Mouse (Mus musculus) liver, postnatal 0 days (tissue): Measurements from ENCODE around the gene Iqck. TPM values are rescaled to one million over a fixed set of nuclear protein-coding genes. Genes with fewer than 3 reads are reported as not detected.

Source experiments
- ATAC-seq: fragments of 200-750 bp; cut with Nextera tagmentation; 2 replicates; pipeline ENCODE4 v1.8.0; 2017; ENCODE audit warnings: mild to moderate bottlenecking, moderate library complexity
- DNase-seq: peaks from one replicate; pipeline ENCODE4 v3.0.0-alpha.2; 2016
- H3K27ac ChIP-seq: fragments of 300-500 bp; sonication (generic); 2 replicates; pipeline ENCODE4 v1.5.1; 2014; ENCODE audit warnings: antibody characterized with exemption, moderate library complexity, mild to moderate bottlenecking, low read depth
- H3K27me3 ChIP-seq: fragments of 300-500 bp; sonication (generic); 2 replicates; pipeline ENCODE4 v1.6.1; 2014; ENCODE audit warnings: low read length, control low read depth, mixed read lengths; ENCODE audit not compliant: insufficient read depth
- H3K36me3 ChIP-seq: fragments of 300-500 bp; sonication (generic); replicated peaks from 2 replicates; pipeline ENCODE4 v1.6.1; 2014; ENCODE audit warnings: mild to moderate bottlenecking, control low read depth, low read length, moderate library complexity, mixed read lengths; ENCODE audit not compliant: insufficient read depth
- H3K4me1 ChIP-seq: fragments of 300-500 bp; sonication (generic); 2 replicates; pipeline ENCODE4 v1.6.1; 2014; ENCODE audit warnings: antibody characterized with exemption, mild to moderate bottlenecking, control low read depth; ENCODE audit not compliant: insufficient read depth
- H3K4me2 ChIP-seq: fragments of 300-500 bp; sonication (generic); 2 replicates; pipeline ENCODE4 v1.6.1; 2014; ENCODE audit warnings: low read depth, mild to moderate bottlenecking, low read length, moderate library complexity, mixed read lengths
- H3K4me3 ChIP-seq: fragments of 300-500 bp; sonication (generic); 2 replicates; pipeline ENCODE4 v1.5.1; 2014; ENCODE audit warnings: low read depth, low read length
- H3K9ac ChIP-seq: fragments of 300-500 bp; sonication (generic); replicated peaks from 2 replicates; pipeline ENCODE4 v1.6.1; 2014; ENCODE audit warnings: mild to moderate bottlenecking, moderate library complexity
- H3K9me3 ChIP-seq: fragments of 300-500 bp; sonication (generic); 2 replicates; pipeline ENCODE4 v1.6.1; 2016; ENCODE audit warnings: mild to moderate bottlenecking, control low read depth, low read length, mixed read lengths
- CTCF ChIP-seq: sonication (generic); IDR thresholded peaks from 2 replicates; pipeline ENCODE4 v1.5.1; 2016; ENCODE audit warnings: antibody characterized with exemption, low read depth
- EP300 ChIP-seq: IDR thresholded peaks from 2 replicates; pipeline ENCODE4 v1.6.1; 2016; ENCODE audit warnings: antibody characterized with exemption, low read depth, mild to moderate bottlenecking
- WGBS: fragments of 180-500 bp; shearing (Covaris S2); extraction: QIAGEN DNeasy Blood & Tissue Kit; methylation state at CpG from one replicate; pipeline ENCODE4 v1.1.7; 2014; ENCODE audit not compliant: insufficient replicate concordance; 5-methylcytosine and 5-hydroxymethylcytosine counted together
- polyA plus RNA-seq: library from polyadenylated mRNA; unstranded; fragments of >200 nt; fragmentation: Nextera tagmentation; extraction: Ambion mirVana; gene quantifications from 2 replicates; pipeline ENCODE4 v1.2.1, GENCODE M21; 2015

Gene Iqck
- polyA plus RNA-seq, 1 experiment from 2014 or later = 0.39 TPM

GRCm38 (mm10) chr7:118902944-118903343 is 47.4 kb downstream of the Iqck start:
- H3K9ac ChIP-seq = no peak overlapping the region
- ATAC-seq = no peak
- whole genome bisulfite sequencing = 59% methylated on average over 13 of the region's 13 CpGs
- H3K4me3 ChIP-seq = no peak overlapping the region
- H3K27ac ChIP-seq = no peak overlapping the region
- H3K27me3 ChIP-seq = no peaks in the 10 kb centered on the region
- no peaks in the 10 kb centered on the region for H3K9me3 ChIP-seq
- no peaks in the 10 kb centered on the region for H3K36me3 ChIP-seq
- no peak for DNase-seq
- no peak overlapping the region for H3K4me2 ChIP-seq
- TF ChIP-seq CTCF (no peak), EP300 (no peak)
- no peaks in the 10 kb centered on the region for H3K4me1 ChIP-seq

- no peak for DNase-seq
- 72% methylated on average over 9 of the region's 9 CpGs for WGBS
- Histone ChIP-seq H3K4me2 (no peak overlapping the region), H3K27me3 (no peaks in the 10 kb centered on the region), H3K36me3 (no peaks in the 10 kb centered on the region), H3K4me1 (no peaks in the 10 kb centered on the region), H3K9me3 (no peaks in the 10 kb centered on the region), H3K4me3 (no peak overlapping the region), H3K9ac (no peak overlapping the region), H3K27ac (no peak overlapping the region)
- TF ChIP-seq EP300 = no peak
- no peak for TF ChIP-seq CTCF
- no peak for ATAC-seq
Observed at GRCm38 (mm10) chr7:118903879-118904278, 48.3 kb downstream of the Iqck start.

- WGBS = 75% methylated on average over 4 of the region's 4 CpGs
Observed at GRCm38 (mm10) chr7:118904530-118904929, 49.0 kb downstream of the Iqck start.

GRCm38 (mm10) chr7:118908961-118909515 is 53.5 kb downstream of the Iqck start:
- Histone ChIP-seq H3K36me3 (no peaks in the 10 kb centered on the region), H3K4me3 (no peak overlapping the region), H3K27ac (no peak overlapping the region), H3K9me3 (no peaks in the 10 kb centered on the region), H3K27me3 (no peaks in the 10 kb centered on the region), H3K4me2 (no peak overlapping the region), H3K9ac (no peak overlapping the region), H3K4me1 (no peaks in the 10 kb centered on the region)
- TF ChIP-seq EP300 = no peak
- no peak for TF ChIP-seq CTCF
- WGBS = 76% methylated on average over 8 of the region's 8 CpGs
- ATAC-seq (no peak), DNase-seq (no peak)

More at GRCm38 (mm10) chr7:118904530-118904929, 49.0 kb downstream of the Iqck start:
- H3K36me3 ChIP-seq = no peaks in the 10 kb centered on the region
- no peak overlapping the region for H3K4me2 ChIP-seq
- no peak overlapping the region for H3K4me3 ChIP-seq
- H3K9me3 ChIP-seq = no peaks in the 10 kb centered on the region
- H3K27ac ChIP-seq = no peak overlapping the region
- DNase-seq = no peak
- no peaks in the 10 kb centered on the region for H3K27me3 ChIP-seq
- ATAC-seq = no peak
- H3K9ac ChIP-seq = no peak overlapping the region
- no peak for TF ChIP-seq CTCF
- TF ChIP-seq EP300 = no peak
- H3K4me1 ChIP-seq = no peaks in the 10 kb centered on the region

GRCm38 (mm10) chr7:118910464-118910863 is 54.9 kb downstream of the Iqck start:
- no peaks in the 10 kb centered on the region for H3K9me3 ChIP-seq
- H3K27me3 ChIP-seq = no peaks in the 10 kb centered on the region
- DNase-seq = no peak
- ATAC-seq = no peak
- no peak overlapping the region for H3K4me2 ChIP-seq
- whole genome bisulfite sequencing = 76% methylated on average over 2 of the region's 2 CpGs
- H3K27ac ChIP-seq = no peak overlapping the region
- H3K4me3 ChIP-seq = no peak overlapping the region
- TF ChIP-seq EP300 (no peak), CTCF (no peak)
- no peaks in the 10 kb centered on the region for H3K36me3 ChIP-seq
- no peaks in the 10 kb centered on the region for H3K4me1 ChIP-seq
- H3K9ac ChIP-seq = no peak overlapping the region

GRCm38 (mm10) chr7:118911170-118911569 is 55.6 kb downstream of the Iqck start:
- Histone ChIP-seq H3K36me3 (no peaks in the 10 kb centered on the region), H3K4me1 (no peaks in the 10 kb centered on the region), H3K9ac (no peak overlapping the region), H3K9me3 (no peaks in the 10 kb centered on the region), H3K27me3 (no peaks in the 10 kb centered on the region), H3K4me2 (no peak overlapping the region), H3K27ac (no peak overlapping the region), H3K4me3 (no peak overlapping the region)
- 85% methylated on average over 2 of the region's 2 CpGs for WGBS
- ATAC-seq (no peak), DNase-seq (no peak)
- TF ChIP-seq EP300 = no peak
- no peak for TF ChIP-seq CTCF

GRCm38 (mm10) chr7:118911571-118911970 is 56.0 kb downstream of the Iqck start:
- H3K4me1 ChIP-seq = no peaks in the 10 kb centered on the region
- H3K9ac ChIP-seq = no peak overlapping the region
- H3K4me2 ChIP-seq = no peak overlapping the region
- TF ChIP-seq EP300 (no peak), CTCF (no peak)
- H3K27ac ChIP-seq = no peak overlapping the region
- H3K9me3 ChIP-seq = no peaks in the 10 kb centered on the region
- DNase-seq = no peak
- ATAC-seq = no peak
- H3K27me3 ChIP-seq = no peaks in the 10 kb centered on the region
- WGBS = 63% methylated on average over 7 of the region's 7 CpGs
- H3K36me3 ChIP-seq = no peaks in the 10 kb centered on the region
- no peak overlapping the region for H3K4me3 ChIP-seq
